Mouse (Mus musculus): ENCODE data around the gene Ano4. TPM values are rescaled to one million over a fixed set of nuclear protein-coding genes. Genes with fewer than 3 reads are reported as not detected.

Ano4 gene
- polyA plus RNA-seq, 1 experiment: 0.31 TPM

- H3K4me1 ChIP-seq (ENCODE audit: control insufficient read depth, insufficient read depth, low read length): peaks cover 2% of the 10 kb centered on the region
- no peaks in the 10 kb centered on the region for H3K36me3 ChIP-seq (ENCODE audit: control insufficient read depth, insufficient read depth, low read length)
- no peak overlapping the region for H3K4me3 ChIP-seq (ENCODE audit: control insufficient read depth, low read depth, low read length)
- no peak overlapping the region for H3K27ac ChIP-seq (ENCODE audit: control insufficient read depth, insufficient read depth, low read depth, low read length)
- no peaks in the 10 kb centered on the region for H3K27me3 ChIP-seq (ENCODE audit: control insufficient read depth, insufficient read depth, low read length)
- TF ChIP-seq POLR2A (IDR thresholded peaks at IDR 0.05; ENCODE audit: control insufficient read depth, low read depth, low read length): no peak
- no peak for TF ChIP-seq CTCF (IDR thresholded peaks at IDR 0.05; ENCODE audit: control insufficient read depth, insufficient read depth, insufficient replicate concordance, low read depth, low read length)
These were observed 55.3 kb downstream of the Ano4 start for GRCm38 (mm10) chr10:89289290-89289689.

GRCm38 (mm10) chr10:89280402-89280801 is 64.2 kb downstream of the Ano4 start:
- no peaks in the 10 kb centered on the region for H3K36me3 ChIP-seq (ENCODE audit: control insufficient read depth, insufficient read depth, low read length)
- no peaks in the 10 kb centered on the region for H3K4me1 ChIP-seq (ENCODE audit: control insufficient read depth, insufficient read depth, low read length)
- no peak for TF ChIP-seq POLR2A (IDR thresholded peaks at IDR 0.05; ENCODE audit: control insufficient read depth, low read depth, low read length)
- TF ChIP-seq CTCF (IDR thresholded peaks at IDR 0.05; ENCODE audit: control insufficient read depth, insufficient read depth, insufficient replicate concordance, low read depth, low read length): no peak
- H3K27me3 ChIP-seq (ENCODE audit: control insufficient read depth, insufficient read depth, low read length): no peaks in the 10 kb centered on the region
- no peak overlapping the region for H3K27ac ChIP-seq (ENCODE audit: control insufficient read depth, insufficient read depth, low read depth, low read length)
- no peak overlapping the region for H3K4me3 ChIP-seq (ENCODE audit: control insufficient read depth, low read depth, low read length)

DNA sequence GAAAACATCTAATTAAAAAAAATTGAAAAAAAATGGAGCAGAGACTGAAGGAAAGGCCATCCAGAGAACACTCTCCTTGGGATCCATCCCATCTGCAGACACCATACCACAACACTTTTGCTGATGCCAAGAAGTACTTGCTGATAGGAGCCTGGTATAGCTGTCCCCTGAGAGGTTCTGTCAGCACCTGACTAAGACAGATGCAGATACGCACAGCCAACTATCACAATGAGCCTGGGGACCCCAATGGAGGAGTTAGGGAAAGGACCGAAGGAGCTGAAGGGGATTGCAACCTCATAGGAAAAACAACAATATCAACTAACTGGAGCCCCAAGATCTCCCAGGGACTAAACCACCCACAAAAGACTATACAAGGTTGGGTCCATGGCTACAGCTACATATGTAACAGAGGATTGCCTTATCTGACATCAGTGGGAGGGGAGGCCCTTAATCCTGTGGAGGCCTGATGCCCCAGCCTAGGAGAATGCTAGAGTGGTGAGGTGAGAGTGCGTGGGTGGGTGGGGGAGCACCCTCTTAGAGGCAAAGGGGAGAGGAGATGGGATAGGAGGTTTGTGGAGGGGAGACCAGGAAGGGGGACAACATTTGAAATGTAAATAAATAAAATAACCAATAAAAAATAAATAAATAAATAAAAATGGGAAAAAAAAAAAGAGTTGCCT is 71.4 kb downstream of the Ano4 start:
- no peak overlapping the region for H3K4me3 ChIP-seq (ENCODE audit: control insufficient read depth, low read depth, low read length)
- H3K4me1 ChIP-seq (ENCODE audit: control insufficient read depth, insufficient read depth, low read length): no peaks in the 10 kb centered on the region
- no peaks in the 10 kb centered on the region for H3K27me3 ChIP-seq (ENCODE audit: control insufficient read depth, insufficient read depth, low read length)
- no peak overlapping the region for H3K27ac ChIP-seq (ENCODE audit: control insufficient read depth, insufficient read depth, low read depth, low read length)
- H3K36me3 ChIP-seq (ENCODE audit: control insufficient read depth, insufficient read depth, low read length): no peaks in the 10 kb centered on the region
- no peak for TF ChIP-seq CTCF (IDR thresholded peaks at IDR 0.05; ENCODE audit: control insufficient read depth, insufficient read depth, insufficient replicate concordance, low read depth, low read length)
- no peak for TF ChIP-seq POLR2A (IDR thresholded peaks at IDR 0.05; ENCODE audit: control insufficient read depth, low read depth, low read length)

- TF ChIP-seq CTCF (IDR thresholded peaks at IDR 0.05; ENCODE audit: control insufficient read depth, insufficient read depth, insufficient replicate concordance, low read depth, low read length): no peak
- no peak for TF ChIP-seq POLR2A (IDR thresholded peaks at IDR 0.05; ENCODE audit: control insufficient read depth, low read depth, low read length)
- H3K4me3 ChIP-seq (ENCODE audit: control insufficient read depth, low read depth, low read length): no peak overlapping the region
- H3K36me3 ChIP-seq (ENCODE audit: control insufficient read depth, insufficient read depth, low read length): no peaks in the 10 kb centered on the region
These were observed 77.2 kb downstream of the Ano4 start for GRCm38 (mm10) chr10:89267312-89267711.

GRCm38 (mm10) chr10:89263396-89263795 is 81.2 kb downstream of the Ano4 start:
- Histone ChIP-seq H3K27ac (ENCODE audit: control insufficient read depth, insufficient read depth, low read depth, low read length) (no peak overlapping the region), H3K36me3 (ENCODE audit: control insufficient read depth, insufficient read depth, low read length) (no peaks in the 10 kb centered on the region), H3K4me1 (ENCODE audit: control insufficient read depth, insufficient read depth, low read length) (no peaks in the 10 kb centered on the region), H3K4me3 (ENCODE audit: control insufficient read depth, low read depth, low read length) (no peak overlapping the region), H3K27me3 (ENCODE audit: control insufficient read depth, insufficient read depth, low read length) (no peaks in the 10 kb centered on the region)
- TF ChIP-seq POLR2A (IDR thresholded peaks at IDR 0.05; ENCODE audit: control insufficient read depth, low read depth, low read length) (no peak), CTCF (IDR thresholded peaks at IDR 0.05; ENCODE audit: control insufficient read depth, insufficient read depth, insufficient replicate concordance, low read depth, low read length) (no peak)

More at GRCm38 (mm10) chr10:89267312-89267711, 77.2 kb downstream of the Ano4 start:
- Histone ChIP-seq H3K4me1 (ENCODE audit: control insufficient read depth, insufficient read depth, low read length) (no peaks in the 10 kb centered on the region), H3K27ac (ENCODE audit: control insufficient read depth, insufficient read depth, low read depth, low read length) (no peak overlapping the region), H3K27me3 (ENCODE audit: control insufficient read depth, insufficient read depth, low read length) (no peaks in the 10 kb centered on the region)

- Histone ChIP-seq H3K27ac (ENCODE audit: control insufficient read depth, insufficient read depth, low read depth, low read length) (no peak overlapping the region), H3K4me3 (ENCODE audit: control insufficient read depth, low read depth, low read length) (no peak overlapping the region; the same call in 1 of the 2 replicates), H3K4me1 (ENCODE audit: control insufficient read depth, insufficient read depth, low read length) (peaks cover 7% of the 10 kb centered on the region), H3K27me3 (ENCODE audit: control insufficient read depth, insufficient read depth, low read length) (no peaks in the 10 kb centered on the region), H3K36me3 (ENCODE audit: control insufficient read depth, insufficient read depth, low read length) (no peaks in the 10 kb centered on the region)
- TF ChIP-seq CTCF (IDR thresholded peaks at IDR 0.05; ENCODE audit: control insufficient read depth, insufficient read depth, insufficient replicate concordance, low read depth, low read length) (no peak), POLR2A (IDR thresholded peaks at IDR 0.05; ENCODE audit: control insufficient read depth, low read depth, low read length) (no peak)
These were observed 86.8 kb downstream of the Ano4 start for GRCm38 (mm10) chr10:89257457-89258381.

DNA sequence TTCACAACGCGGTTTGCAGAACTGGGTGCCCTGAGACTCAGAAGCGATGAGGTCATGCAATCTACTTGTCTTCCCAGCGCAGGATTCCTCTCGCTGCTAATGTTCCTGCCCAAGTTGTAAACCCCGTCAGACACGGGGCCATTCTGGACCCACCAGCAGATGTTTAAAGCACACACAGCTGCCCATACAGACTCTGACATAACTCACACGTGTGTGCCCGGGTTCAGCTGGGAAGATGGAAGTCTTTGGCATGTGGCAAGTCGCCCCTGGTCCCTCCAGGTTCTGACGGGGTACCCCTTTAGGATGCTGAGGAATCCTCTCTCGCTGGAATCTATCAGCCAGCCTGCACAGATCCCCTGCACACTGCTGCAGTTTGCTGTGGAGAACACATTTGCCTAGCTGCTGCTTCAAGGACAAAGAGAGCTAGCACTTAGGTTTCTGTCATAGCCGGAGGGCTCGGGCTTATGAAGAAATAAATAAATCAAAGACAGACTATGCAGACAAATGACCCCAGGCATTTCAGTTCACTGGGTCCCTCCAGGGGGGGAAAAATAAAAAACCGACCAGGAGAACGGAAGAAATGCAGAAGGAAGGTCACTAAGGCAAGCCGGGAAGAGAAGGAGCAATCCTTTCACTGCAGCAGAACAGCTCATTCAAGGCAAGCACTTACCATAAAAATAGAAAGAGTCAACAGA is 87.7 kb downstream of the Ano4 start:
- Histone ChIP-seq H3K4me3 (ENCODE audit: control insufficient read depth, low read depth, low read length) (peak overlapping the region; percentile 22), H3K36me3 (ENCODE audit: control insufficient read depth, insufficient read depth, low read length) (no peaks in the 10 kb centered on the region), H3K27ac (ENCODE audit: control insufficient read depth, insufficient read depth, low read depth, low read length) (peak overlapping the region; percentile 39), H3K27me3 (ENCODE audit: control insufficient read depth, insufficient read depth, low read length) (no peaks in the 10 kb centered on the region), H3K4me1 (ENCODE audit: control insufficient read depth, insufficient read depth, low read length) (peaks cover 7% of the 10 kb centered on the region)
- TF ChIP-seq CTCF (IDR thresholded peaks at IDR 0.05; ENCODE audit: control insufficient read depth, insufficient read depth, insufficient replicate concordance, low read depth, low read length) (no peak), POLR2A (IDR thresholded peaks at IDR 0.05; ENCODE audit: control insufficient read depth, low read depth, low read length) (0 out of 2 replicates have a peak, but pooled peaks have one; percentile 20)

All from testis, adult 2 months (tissue).